Mouse (Mus musculus): ENCODE results near the gene Defb21. TPM values are rescaled to one million over a fixed set of nuclear protein-coding genes. Genes with fewer than 3 reads are reported as not detected.
A peak's percentile ranks its signal among the peaks of the same experiment; 100 is the strongest.

Gene Defb21
- polyA plus RNA-seq, 1 experiment from 2014 or later: not detected

DNA sequence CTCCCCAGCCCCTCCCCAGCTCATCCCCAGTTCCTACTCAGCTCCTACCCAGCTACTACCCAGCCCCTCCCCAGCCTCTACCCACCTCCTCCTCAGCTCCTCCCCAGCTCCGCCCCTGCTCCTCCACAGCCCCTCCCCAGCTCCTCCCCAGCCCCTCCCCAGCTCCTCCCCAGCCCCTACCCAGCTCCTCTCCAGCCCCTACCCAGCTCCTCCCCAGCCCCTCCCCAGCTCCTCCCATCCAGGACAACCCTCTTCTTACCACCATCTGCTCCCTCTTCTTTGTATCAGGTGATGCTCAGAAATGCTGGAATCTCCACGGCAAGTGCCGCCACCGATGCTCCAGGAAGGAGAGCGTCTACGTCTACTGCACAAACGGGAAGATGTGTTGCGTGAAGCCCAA lies 39.6 kb downstream of the Defb21 start:
- H3K4me3 ChIP-seq (replicated peaks): no peak overlapping the region
- WGBS: 36% methylated on average over 7 of the region's 8 CpGs
- H3K27ac ChIP-seq: no peak overlapping the region
- ATAC-seq: no peak
- no peaks in the 10 kb centered on the region for H3K4me1 ChIP-seq (replicated peaks)
- H3K27me3 ChIP-seq: no peaks in the 10 kb centered on the region; the same call in 1 of the 2 replicates
- H3K36me3 ChIP-seq: no peaks in the 10 kb centered on the region
- H3K9me3 ChIP-seq: no peaks in the 10 kb centered on the region
- no peak overlapping the region for H3K9ac ChIP-seq (replicated peaks)
- H3K4me2 ChIP-seq (replicated peaks): no peak overlapping the region

DNA sequence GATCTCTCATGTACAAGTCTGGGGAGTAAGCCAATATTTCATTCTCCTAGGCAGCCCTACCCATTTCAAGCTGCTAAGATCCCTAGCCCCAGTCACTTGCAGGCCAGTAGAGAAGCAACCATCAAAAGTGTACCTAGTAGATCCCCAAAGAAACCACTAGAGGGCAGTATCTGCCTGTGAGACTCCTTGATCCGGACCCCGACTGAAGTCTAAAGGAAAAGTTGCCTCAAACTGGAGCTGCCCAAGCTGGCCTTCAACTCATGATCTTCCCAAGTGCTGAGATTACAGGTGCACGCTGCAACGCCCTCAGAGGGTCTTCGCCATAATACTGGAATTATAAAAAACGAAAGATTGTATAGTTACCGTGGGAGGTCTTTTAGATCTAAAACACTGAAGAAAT lies 43.0 kb downstream of the Defb21 start:
- H3K4me1 ChIP-seq (replicated peaks): no peaks in the 10 kb centered on the region
- no peak overlapping the region for H3K4me3 ChIP-seq (replicated peaks)
- no peaks in the 10 kb centered on the region for H3K36me3 ChIP-seq
- H3K27me3 ChIP-seq: no peaks in the 10 kb centered on the region; the same call in 1 of the 2 replicates
- ATAC-seq: peak; percentile 70; the same call in 1 of the 2 replicates
- no peaks in the 10 kb centered on the region for H3K9me3 ChIP-seq
- no peak overlapping the region for H3K9ac ChIP-seq (replicated peaks)
- H3K4me2 ChIP-seq (replicated peaks): no peak overlapping the region
- 11% methylated on average over 7 of the region's 7 CpGs for WGBS
- no peak overlapping the region for H3K27ac ChIP-seq

DNA sequence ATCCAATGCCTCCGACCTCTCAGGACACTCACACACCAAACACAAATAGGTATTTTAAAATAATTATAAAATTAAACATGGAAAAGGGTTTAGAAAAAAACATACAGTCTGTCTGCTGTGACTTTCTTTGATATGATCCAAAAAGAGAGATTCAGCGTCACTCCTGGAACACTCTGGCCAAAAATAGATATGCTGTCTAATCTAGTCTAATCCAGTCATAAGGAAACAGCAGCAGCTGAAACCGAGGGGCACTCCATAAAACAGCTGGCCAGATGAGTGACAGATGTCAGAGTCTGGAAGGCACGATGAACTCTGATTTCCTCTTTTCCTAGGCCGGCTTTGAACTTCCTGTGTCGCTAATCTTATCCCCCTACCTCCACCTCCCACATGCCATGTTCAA lies 43.9 kb downstream of the Defb21 start:
- no peak for ATAC-seq
- no peak overlapping the region for H3K4me2 ChIP-seq (replicated peaks)
- H3K9me3 ChIP-seq: no peaks in the 10 kb centered on the region

GRCm38 (mm10) chr2:152617374-152617773 lies 44.8 kb downstream of the Defb21 start:
- no peaks in the 10 kb centered on the region for H3K36me3 ChIP-seq
- H3K9me3 ChIP-seq: no peaks in the 10 kb centered on the region
- H3K4me2 ChIP-seq (replicated peaks): no peak overlapping the region
- no peak overlapping the region for H3K27ac ChIP-seq
- H3K9ac ChIP-seq (replicated peaks): no peak overlapping the region
- no peak overlapping the region for H3K4me3 ChIP-seq (replicated peaks)
- 53% methylated on average over 5 of the region's 5 CpGs for WGBS
- no peak for ATAC-seq
- no peaks in the 10 kb centered on the region for H3K27me3 ChIP-seq
- H3K4me1 ChIP-seq (replicated peaks): no peaks in the 10 kb centered on the region

More for the DNA sequence above, 43.9 kb downstream of the Defb21 start:
- H3K27me3 ChIP-seq: no peaks in the 10 kb centered on the region; the same call in 1 of the 2 replicates
- H3K27ac ChIP-seq: no peak overlapping the region
- H3K9ac ChIP-seq (replicated peaks): no peak overlapping the region
- no peak overlapping the region for H3K4me3 ChIP-seq (replicated peaks)
- 89% methylated on average over 6 of the region's 6 CpGs for WGBS
- H3K4me1 ChIP-seq (replicated peaks): no peaks in the 10 kb centered on the region
- H3K36me3 ChIP-seq: no peaks in the 10 kb centered on the region

DNA sequence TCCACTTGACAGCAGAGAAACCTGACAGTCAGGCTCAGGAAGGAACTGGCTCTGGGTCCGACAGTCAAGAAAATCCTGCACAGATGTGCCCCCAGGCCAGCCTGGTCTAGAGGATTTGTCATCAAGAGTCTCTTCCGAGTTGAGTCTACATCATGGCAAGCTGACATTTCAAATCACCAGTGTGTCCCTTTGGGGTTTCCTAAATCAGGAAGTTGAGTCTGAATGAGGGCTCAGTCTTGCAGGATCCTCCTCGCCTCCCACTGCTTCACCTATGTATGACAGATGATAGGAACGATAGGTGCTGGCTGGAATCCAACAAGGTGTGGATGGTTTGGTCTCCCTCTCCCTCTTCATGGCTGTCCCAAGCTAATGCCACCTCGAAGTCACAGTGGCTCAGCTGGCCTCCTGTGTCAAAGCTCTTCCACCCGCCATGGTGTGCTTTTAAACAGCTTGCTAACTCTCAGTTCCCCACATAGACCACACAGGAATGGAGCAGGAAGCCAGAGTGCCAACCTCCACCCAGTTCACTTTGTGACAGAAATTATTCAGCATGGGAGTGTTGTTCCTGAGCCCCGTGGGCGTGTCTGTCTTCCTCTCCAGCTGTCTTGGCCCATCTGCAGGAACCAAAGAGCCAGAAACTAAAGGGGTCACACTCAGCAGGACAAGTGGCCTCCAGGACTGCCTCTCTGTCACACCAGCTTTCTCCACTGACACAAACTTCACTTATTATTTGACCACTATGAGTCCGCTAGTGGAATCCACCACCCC lies 48.0 kb downstream of the Defb21 start:
- no peak for ATAC-seq
- WGBS: 76% methylated on average over 9 of the region's 9 CpGs
- no peak overlapping the region for H3K4me3 ChIP-seq (replicated peaks)
- no peaks in the 10 kb centered on the region for H3K36me3 ChIP-seq
- H3K27me3 ChIP-seq: peaks cover under 1% of the 10 kb centered on the region; the same call in 1 of the 2 replicates
- no peak overlapping the region for H3K27ac ChIP-seq
- H3K9ac ChIP-seq (replicated peaks): no peak overlapping the region
- H3K4me1 ChIP-seq (replicated peaks): peaks cover 6% of the 10 kb centered on the region
- H3K9me3 ChIP-seq: no peaks in the 10 kb centered on the region
- H3K4me2 ChIP-seq (replicated peaks): no peak overlapping the region

- Histone ChIP-seq H3K27me3 (peaks cover 16% of the 10 kb centered on the region), H3K4me3 (replicated peaks) (no peak overlapping the region), H3K9ac (replicated peaks) (no peak overlapping the region), H3K9me3 (no peaks in the 10 kb centered on the region), H3K36me3 (no peaks in the 10 kb centered on the region), H3K4me2 (replicated peaks) (no peak overlapping the region), H3K4me1 (replicated peaks) (peaks cover 20% of the 10 kb centered on the region), H3K27ac (no peak overlapping the region)
- no peak for ATAC-seq
- WGBS: 88% methylated on average over 13 of the region's 13 CpGs
Observed at GRCm38 (mm10) chr2:152622151-152622550, 49.6 kb downstream of the Defb21 start.

DNA sequence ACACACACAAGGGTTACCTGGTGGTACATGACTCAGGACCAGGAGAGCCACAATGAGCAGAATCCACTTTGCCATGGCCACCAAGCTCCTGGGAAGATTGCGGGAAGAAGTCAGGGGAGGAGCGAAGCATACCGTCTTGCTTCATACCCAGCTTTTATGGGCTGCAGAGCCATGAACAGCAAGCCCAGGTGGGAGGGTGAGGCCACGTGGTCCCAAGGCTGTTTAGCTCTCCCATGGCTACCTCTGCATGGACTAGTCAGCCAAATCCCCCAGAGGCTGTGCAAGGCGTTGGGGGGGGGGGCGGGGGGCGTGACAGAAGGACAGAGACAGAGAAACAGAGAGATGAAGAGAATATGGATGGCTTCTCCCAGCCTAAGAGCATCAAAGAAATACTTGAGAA lies 50.4 kb downstream of the Defb21 start, which contains the start of gene Defb25:
TSS of gene Defb25 (minus strand) at position 101 of the 400 bp plus-strand sequence.
- Histone ChIP-seq H3K9me3 (no peaks in the 10 kb centered on the region), H3K36me3 (no peaks in the 10 kb centered on the region), H3K4me2 (replicated peaks) (no peak within 1 kb of the TSS), H3K27ac (no peak within 1 kb of the TSS), H3K27me3 (peaks cover 24% of the 10 kb centered on the region), H3K4me3 (replicated peaks) (no peak within 1 kb of the TSS), H3K4me1 (replicated peaks) (peaks cover 25% of the 10 kb centered on the region), H3K9ac (replicated peaks) (no peak within 1 kb of the TSS)
- WGBS: 89% methylated on average over 6 of the region's 7 CpGs
- no peak for ATAC-seq

Other genes with a start within 250 kb of the Defb21 start
- gene Rbck1, start 240.1 kb upstream of the Defb21 start, polyA plus RNA-seq (2015; fragmentation: Nextera tagmentation; extraction: Ambion mirVana): 99.2 and 108 TPM in 2 replicates
- 0.82 and 0.89 TPM in 2 replicates for gene Trib3, start 228.7 kb upstream of the Defb21 start, polyA plus RNA-seq (2015; fragmentation: Nextera tagmentation; extraction: Ambion mirVana)
- 26.8 and 28.5 TPM in 2 replicates for gene Nrsn2, start 196.1 kb upstream of the Defb21 start, polyA plus RNA-seq (2015; fragmentation: Nextera tagmentation; extraction: Ambion mirVana)
- 18.2 and 18.5 TPM in 2 replicates for gene Sox12, start 174.7 kb upstream of the Defb21 start, polyA plus RNA-seq (2015; fragmentation: Nextera tagmentation; extraction: Ambion mirVana)
- 21.4 and 26.4 TPM in 2 replicates for gene Zcchc3, start 157.7 kb upstream of the Defb21 start, polyA plus RNA-seq (2015; fragmentation: Nextera tagmentation; extraction: Ambion mirVana)
- gene 6820408C15Rik, start 157.2 kb upstream of the Defb21 start, polyA plus RNA-seq (2015; fragmentation: Nextera tagmentation; extraction: Ambion mirVana): 0.39 and 1.7 TPM in 2 replicates
- not detected in 2 replicates for gene Defb23, start 108.1 kb upstream of the Defb21 start, polyA plus RNA-seq (2015; fragmentation: Nextera tagmentation; extraction: Ambion mirVana)
- gene Defb20, start 95.7 kb upstream of the Defb21 start, polyA plus RNA-seq (2015; fragmentation: Nextera tagmentation; extraction: Ambion mirVana): not detected in 2 replicates
- not detected in 2 replicates for gene Defb22, start 82.6 kb upstream of the Defb21 start, polyA plus RNA-seq (2015; fragmentation: Nextera tagmentation; extraction: Ambion mirVana)
- gene Defb26, start 61.1 kb upstream of the Defb21 start, polyA plus RNA-seq (2015; fragmentation: Nextera tagmentation; extraction: Ambion mirVana): not detected in 2 replicates
- gene Defb28, start 54.5 kb upstream of the Defb21 start, polyA plus RNA-seq (2015; fragmentation: Nextera tagmentation; extraction: Ambion mirVana): not detected in 2 replicates
- not detected in 2 replicates for gene Defb29, start 32.6 kb upstream of the Defb21 start, polyA plus RNA-seq (2015; fragmentation: Nextera tagmentation; extraction: Ambion mirVana)
- not detected in 2 replicates for gene Gm17416, start 3.4 kb upstream of the Defb21 start, polyA plus RNA-seq (2015; fragmentation: Nextera tagmentation; extraction: Ambion mirVana)
- not detected in 2 replicates for gene Defb19, start 7.6 kb downstream of the Defb21 start, polyA plus RNA-seq (2015; fragmentation: Nextera tagmentation; extraction: Ambion mirVana)
- gene Defb45, start 26.7 kb downstream of the Defb21 start, polyA plus RNA-seq (2015; fragmentation: Nextera tagmentation; extraction: Ambion mirVana): not detected in 2 replicates
- gene Defb36, start 31.6 kb downstream of the Defb21 start, polyA plus RNA-seq (2015; fragmentation: Nextera tagmentation; extraction: Ambion mirVana): not detected in 2 replicates
- not detected in 2 replicates for gene Defb25, start 50.3 kb downstream of the Defb21 start, polyA plus RNA-seq (2015; fragmentation: Nextera tagmentation; extraction: Ambion mirVana)
- gene Rem1, start 54.2 kb downstream of the Defb21 start, polyA plus RNA-seq (2015; fragmentation: Nextera tagmentation; extraction: Ambion mirVana): 0.15 and 0.27 TPM in 2 replicates
- 171 and 181 TPM in 2 replicates for gene H13, start 96.7 kb downstream of the Defb21 start, polyA plus RNA-seq (2015; fragmentation: Nextera tagmentation; extraction: Ambion mirVana)
- 42.7 and 44.1 TPM in 2 replicates for gene Mcts2, start 114.3 kb downstream of the Defb21 start, polyA plus RNA-seq (2015; fragmentation: Nextera tagmentation; extraction: Ambion mirVana)
- 32.8 and 39.4 TPM in 2 replicates for gene Id1, start 163.5 kb downstream of the Defb21 start, polyA plus RNA-seq (2015; fragmentation: Nextera tagmentation; extraction: Ambion mirVana)
- gene Cox4i2, start 181.4 kb downstream of the Defb21 start, polyA plus RNA-seq (2015; fragmentation: Nextera tagmentation; extraction: Ambion mirVana): 4.1 and 5.5 TPM in 2 replicates

Data from midbrain, embryonic 13.5 days (tissue).